Mouse (Mus musculus) heart, embryonic 14.5 days (tissue): ENCODE measurements around the gene Rhoq. TPM values are rescaled to one million over a fixed set of nuclear protein-coding genes. Genes with fewer than 3 reads are reported as not detected.
A peak's percentile ranks its signal among the peaks of the same experiment; 100 is the strongest.

Source experiments
- ATAC-seq: fragments of 200-750 bp; cut with Nextera tagmentation; 2 replicates; pipeline ENCODE4 v1.8.0; 2017; ENCODE audit warnings: low read depth, moderate TSS enrichment; ENCODE audit not compliant: insufficient number of reproducible peaks, insufficient read depth, low FRiP score
- H3K27ac ChIP-seq, 2 experiments: fragments of 200-500 bp in 1 of 2; fragments of 300-500 bp in 1 of 2; sonication (generic) in 1 of 2; replicated peaks in 1 of 2; 2 replicates each; pipeline ENCODE4 v1.5.1; 2012 to 2014; ENCODE audit warnings: low read depth in 2 of 2, low read length in 2 of 2, control low read depth in 1 of 2, mild to moderate bottlenecking in 1 of 2, mixed read lengths in 1 of 2; ENCODE audit not compliant: control insufficient read depth in 1 of 2, insufficient read depth in 1 of 2
- H3K27me3 ChIP-seq: fragments of 300-500 bp; sonication (generic); 2 replicates; pipeline ENCODE4 v1.6.1; 2014; ENCODE audit warnings: mild to moderate bottlenecking, low read length, control low read depth; ENCODE audit not compliant: control insufficient read depth, insufficient read depth
- H3K36me3 ChIP-seq: fragments of 300-500 bp; sonication (generic); 2 replicates; pipeline ENCODE4 v1.6.1; 2014; ENCODE audit warnings: mild to moderate bottlenecking, control low read depth, low read length, mixed read lengths; ENCODE audit not compliant: control insufficient read depth, insufficient read depth
- H3K4me1 ChIP-seq, 2 experiments: fragments of 200-500 bp in 1 of 2; fragments of 300-500 bp in 1 of 2; sonication (generic) in 1 of 2; 2 replicates each; pipeline ENCODE4 v1.6.1; 2012 to 2014; ENCODE audit warnings: low read length in 2 of 2, control low read depth in 1 of 2, mixed read lengths in 1 of 2; ENCODE audit not compliant: control insufficient read depth in 2 of 2, insufficient read depth in 2 of 2
- H3K4me2 ChIP-seq: fragments of 300-500 bp; sonication (generic); 2 replicates; pipeline ENCODE4 v1.6.1; 2014; ENCODE audit warnings: mild to moderate bottlenecking, low read length
- H3K4me3 ChIP-seq, 2 experiments: fragments of 200-500 bp in 1 of 2; fragments of 300-500 bp in 1 of 2; sonication (generic) in 1 of 2; 2 replicates each; pipeline ENCODE4 v1.5.1; 2012 to 2014; ENCODE audit warnings: low read length in 2 of 2, mild to moderate bottlenecking in 2 of 2, control low read depth in 1 of 2, low read depth in 1 of 2, moderate library complexity in 1 of 2; ENCODE audit not compliant: control insufficient read depth in 1 of 2, insufficient read depth in 1 of 2
- H3K9ac ChIP-seq: fragments of 300-500 bp; sonication (generic); 2 replicates; pipeline ENCODE4 v1.6.1; 2014; ENCODE audit warnings: mild to moderate bottlenecking, low read length
- H3K9me3 ChIP-seq: fragments of 300-500 bp; sonication (generic); 2 replicates; pipeline ENCODE4 v1.6.1; 2016; ENCODE audit warnings: low read length, control low read depth; ENCODE audit not compliant: control insufficient read depth
- WGBS: fragments of 180-500 bp; shearing (Covaris S2); extraction: QIAGEN DNeasy Blood & Tissue Kit; methylation state at CpG from one replicate; pipeline ENCODE4 v1.1.7; 2014; 5-methylcytosine and 5-hydroxymethylcytosine counted together
- polyA plus RNA-seq: library from polyadenylated mRNA; unstranded; fragments of >200 nt; fragmentation: Nextera tagmentation; extraction: Ambion mirVana; gene quantifications from 2 replicates; pipeline ENCODE4 v1.2.1, GENCODE M21; 2014

The Rhoq gene
- polyA plus RNA-seq, 1 experiment from 2014 or later, result 33.5 TPM

DNA sequence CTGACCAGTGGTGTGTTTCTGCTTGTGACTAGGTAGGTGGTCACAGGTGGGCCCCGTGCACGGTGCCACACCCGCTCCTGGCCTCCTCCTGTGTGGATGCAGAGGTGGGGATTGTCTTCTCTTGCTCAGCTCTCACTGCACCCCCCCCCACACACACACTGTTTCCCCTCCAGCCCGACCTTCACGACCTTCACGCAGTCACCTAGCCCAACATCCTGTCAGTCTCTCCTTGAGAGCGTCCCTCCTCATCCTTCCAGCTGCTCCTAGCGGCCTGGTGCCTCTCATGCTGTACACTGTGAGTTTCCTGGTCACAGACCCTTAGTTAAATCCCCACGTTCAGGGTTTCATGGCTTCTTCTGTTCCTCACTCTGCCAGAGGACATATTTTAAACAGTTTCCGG is 13.5 kb downstream of the Rhoq start:
- Histone ChIP-seq H3K27ac (no peak overlapping the region), H3K4me3 (no peak overlapping the region), H3K4me2 (no peak overlapping the region), H3K36me3 (peaks cover 81% of the 10 kb centered on the region), H3K4me1 (no peaks in the 10 kb centered on the region), H3K9me3 (no peaks in the 10 kb centered on the region), H3K27me3 (no peaks in the 10 kb centered on the region), H3K9ac (no peak overlapping the region)
- no peak for ATAC-seq
- 65% methylated on average over 10 of the region's 10 CpGs for WGBS

DNA sequence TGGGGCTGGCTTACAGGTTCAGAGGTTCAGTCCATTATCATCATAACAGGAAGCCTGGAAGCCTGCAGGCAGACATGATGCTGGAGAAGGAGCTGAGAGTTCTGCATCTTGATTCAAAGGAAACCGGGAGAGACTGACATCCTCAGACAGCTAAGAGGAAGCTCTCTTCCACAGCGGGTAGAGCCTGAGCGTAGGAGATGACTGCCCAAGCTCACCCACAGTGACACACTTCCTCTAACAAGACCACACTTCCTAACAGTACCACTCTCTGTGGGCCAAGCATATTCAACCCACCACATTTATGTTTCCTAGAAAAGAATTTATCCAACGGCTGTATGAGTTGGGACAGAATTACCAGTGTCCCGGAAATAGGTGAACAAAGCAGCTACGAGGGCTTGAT is 15.6 kb downstream of the Rhoq start:
- peaks cover 0 to 8% of the 10 kb centered on the region in 2 experiments; a peak in 1 of 4 replicates for H3K4me1 ChIP-seq
- H3K9ac ChIP-seq, result no peak overlapping the region
- peaks cover 76% of the 10 kb centered on the region for H3K36me3 ChIP-seq
- ATAC-seq, result no peak
- H3K4me2 ChIP-seq, result no peak overlapping the region
- no peak overlapping the region for H3K27ac ChIP-seq
- H3K9me3 ChIP-seq, result no peaks in the 10 kb centered on the region
- 83% methylated on average over 6 of the region's 6 CpGs for WGBS
- H3K4me3 ChIP-seq, result no peak overlapping the region
- H3K27me3 ChIP-seq, result no peaks in the 10 kb centered on the region

GRCm38 (mm10) chr17:86981205-86981604 is 18.3 kb downstream of the Rhoq start:
- H3K27ac ChIP-seq, result no peak overlapping the region
- 100% methylated on average over 1 of the region's 1 CpGs for WGBS
- no peaks in the 10 kb centered on the region for H3K27me3 ChIP-seq
- peaks cover 65% of the 10 kb centered on the region for H3K36me3 ChIP-seq
- H3K4me1 ChIP-seq, result peaks cover 5 to 18% of the 10 kb centered on the region in 2 experiments
- no peak for ATAC-seq
- no peaks in the 10 kb centered on the region for H3K9me3 ChIP-seq
- H3K9ac ChIP-seq, result no peak overlapping the region
- no peak overlapping the region for H3K4me2 ChIP-seq
- no peak overlapping the region for H3K4me3 ChIP-seq

GRCm38 (mm10) chr17:86981701-86982100 is 18.8 kb downstream of the Rhoq start:
- H3K9me3 ChIP-seq, result no peaks in the 10 kb centered on the region
- no peak overlapping the region for H3K9ac ChIP-seq
- no peaks in the 10 kb centered on the region for H3K27me3 ChIP-seq
- WGBS, result 94% methylated on average over 2 of the region's 2 CpGs
- no peak overlapping the region for H3K27ac ChIP-seq
- H3K4me1 ChIP-seq, result peaks cover 7 to 23% of the 10 kb centered on the region in 2 experiments
- peaks cover 63% of the 10 kb centered on the region for H3K36me3 ChIP-seq
- no peak for ATAC-seq
- no peak overlapping the region for H3K4me2 ChIP-seq
- H3K4me3 ChIP-seq, result no peak overlapping the region

- ATAC-seq, result no peak; the same call in 1 of the 2 replicates
- no peaks in the 10 kb centered on the region for H3K9me3 ChIP-seq
- no peaks in the 10 kb centered on the region for H3K27me3 ChIP-seq
- 48% methylated on average over 9 of the region's 9 CpGs for WGBS
- peaks cover 59% of the 10 kb centered on the region for H3K36me3 ChIP-seq
- H3K4me3 ChIP-seq, result no peak overlapping the region
- no peak overlapping the region for H3K9ac ChIP-seq
- H3K4me2 ChIP-seq, result no peak overlapping the region
- H3K27ac ChIP-seq, result no peak overlapping the region
- peaks cover 7 to 31% of the 10 kb centered on the region in 2 experiments for H3K4me1 ChIP-seq
Measured at GRCm38 (mm10) chr17:86982497-86982896, 19.6 kb downstream of the Rhoq start.

DNA sequence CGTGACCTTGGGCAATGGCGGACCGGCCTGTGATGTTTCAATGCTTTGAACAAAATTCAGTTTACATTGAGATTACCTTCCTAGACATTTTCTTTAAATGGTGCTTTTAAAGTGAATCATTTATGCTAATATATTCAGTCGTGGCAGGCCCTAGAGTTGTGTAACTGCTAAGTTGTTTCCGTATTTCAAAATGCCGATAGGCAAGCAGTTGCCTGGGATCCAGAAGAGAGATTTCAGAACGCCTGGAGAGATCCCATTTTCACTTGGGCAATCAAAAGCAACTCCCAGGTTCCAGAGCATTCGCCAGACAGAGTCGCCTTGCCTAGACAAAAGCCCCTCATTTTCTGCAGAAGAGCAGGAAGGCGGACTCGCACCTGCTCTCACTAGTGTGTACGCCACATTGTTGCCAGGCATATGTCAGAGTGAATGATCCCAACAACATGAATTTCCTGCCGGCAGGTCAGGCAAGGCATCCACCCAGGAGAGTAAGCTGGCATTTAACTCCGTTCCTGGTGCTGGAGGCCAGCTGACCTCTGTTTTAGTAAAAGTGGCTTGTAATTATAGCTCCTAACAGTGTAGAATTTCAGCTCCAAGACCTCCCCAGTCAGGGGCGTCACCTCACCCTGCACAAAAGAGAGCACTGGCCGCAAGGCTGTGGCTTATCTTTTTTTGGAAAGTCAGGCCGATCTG is 23.7 kb downstream of the Rhoq start:
- H3K4me3 ChIP-seq, result no peak overlapping the region
- 52% methylated on average over 17 of the region's 17 CpGs for WGBS
- peak overlapping the region in 1 of 2 experiments; percentile 55; a peak in 2 of 4 replicates for H3K27ac ChIP-seq
- H3K9me3 ChIP-seq, result no peaks in the 10 kb centered on the region
- peaks cover 30% of the 10 kb centered on the region for H3K36me3 ChIP-seq
- ATAC-seq, result no peak
- peak overlapping the region; percentile 46 for H3K4me2 ChIP-seq
- peaks cover 17 to 68% of the 10 kb centered on the region in 2 experiments for H3K4me1 ChIP-seq
- H3K27me3 ChIP-seq, result no peaks in the 10 kb centered on the region
- no peak overlapping the region for H3K9ac ChIP-seq

- H3K4me1 ChIP-seq, result peaks cover 17 to 60% of the 10 kb centered on the region in 2 experiments
- no peak overlapping the region for H3K4me3 ChIP-seq
- no peaks in the 10 kb centered on the region for H3K9me3 ChIP-seq
- no peak for ATAC-seq
- WGBS, result 82% methylated on average over 5 of the region's 5 CpGs
- no peaks in the 10 kb centered on the region for H3K27me3 ChIP-seq
- no peak overlapping the region for H3K9ac ChIP-seq
- peaks cover 19% of the 10 kb centered on the region for H3K36me3 ChIP-seq
- no peak overlapping the region for H3K4me2 ChIP-seq
- H3K27ac ChIP-seq, result no peak overlapping the region
Measured at GRCm38 (mm10) chr17:86988161-86988560, 25.3 kb downstream of the Rhoq start.
